Mouse (Mus musculus) Muller cell, postnatal 12 days (primary cell): ENCODE data around the gene Rad54l2.
A peak's percentile ranks its signal among the peaks of the same experiment; 100 is the strongest.

Experiments
- DNase-seq: peaks from one replicate; pipeline ENCODE4 v3.0.0-alpha.2; 2015; ENCODE audit errors: inconsistent ontology term

Gene Rad54l2

DNA sequence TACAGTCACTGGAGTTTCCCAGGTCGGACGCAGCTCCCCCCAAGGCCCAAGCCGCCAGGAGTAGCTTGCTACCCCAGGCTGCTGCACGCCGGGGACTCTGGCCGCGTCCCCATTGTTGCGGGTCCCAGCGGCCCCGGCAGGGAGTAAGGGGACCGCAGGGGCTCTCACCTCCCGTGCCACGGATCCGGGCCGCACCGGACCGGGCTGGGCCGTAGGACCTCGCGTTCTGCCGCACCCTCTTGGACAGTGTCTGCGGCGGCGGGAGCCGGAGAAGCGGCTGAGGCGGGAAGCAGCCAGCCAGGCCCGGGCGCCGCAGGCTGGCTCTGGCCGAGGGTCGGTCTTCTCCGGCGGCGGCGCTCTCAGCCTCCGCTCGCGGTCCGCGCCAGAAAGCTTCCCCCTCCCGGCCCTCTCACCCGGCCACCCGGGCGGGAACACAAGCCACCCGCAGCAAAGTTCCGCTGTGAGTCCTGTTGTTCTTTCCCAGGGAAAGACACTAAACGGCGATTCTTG is at the start of gene Rad54l2:
Gene Rad54l2, minus strand, starts transcription at position 383 of the 510 bp plus-strand sequence.
- peak; percentile 93 for DNase-seq

GRCm38 (mm10) chr9:106822381-106823104 is 33.5 kb upstream of the Rad54l2 start:
- DNase-seq, result peak; percentile 98

- DNase-seq, result peak; percentile 99
Observed at GRCm38 (mm10) chr9:106821618-106822380, 32.8 kb upstream of the Rad54l2 start, which contains the start of gene Dcaf1. Gene Dcaf1 (plus strand): TSS chr9:106821874.

DNA sequence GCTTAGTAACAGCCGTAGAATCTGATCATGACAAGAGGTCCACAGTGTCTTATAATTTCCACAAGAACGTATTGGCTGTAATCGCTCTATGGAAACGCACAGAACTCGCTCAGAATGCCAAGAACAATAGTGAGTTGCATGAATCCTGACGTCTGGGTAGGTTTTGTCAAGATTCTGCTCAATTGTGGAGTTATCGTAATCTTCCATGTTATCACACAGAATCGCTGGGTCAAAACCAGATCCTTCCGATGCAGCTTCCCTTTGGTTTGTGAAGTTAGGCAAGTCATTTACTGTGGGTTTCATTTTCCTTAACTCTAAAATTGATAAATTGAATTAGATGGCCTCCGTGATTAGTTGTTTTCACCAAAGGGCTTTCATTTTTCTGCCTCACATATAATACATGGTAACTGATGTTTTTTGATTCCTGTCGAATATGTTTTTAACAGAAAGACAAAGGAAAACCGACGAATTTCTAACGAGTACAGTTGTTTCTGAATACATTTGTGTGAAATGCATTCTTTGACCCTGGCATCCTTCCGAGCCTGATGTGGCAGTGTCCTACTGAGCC is 32.1 kb upstream of the Rad54l2 start:
- DNase-seq, result no peak

DNA sequence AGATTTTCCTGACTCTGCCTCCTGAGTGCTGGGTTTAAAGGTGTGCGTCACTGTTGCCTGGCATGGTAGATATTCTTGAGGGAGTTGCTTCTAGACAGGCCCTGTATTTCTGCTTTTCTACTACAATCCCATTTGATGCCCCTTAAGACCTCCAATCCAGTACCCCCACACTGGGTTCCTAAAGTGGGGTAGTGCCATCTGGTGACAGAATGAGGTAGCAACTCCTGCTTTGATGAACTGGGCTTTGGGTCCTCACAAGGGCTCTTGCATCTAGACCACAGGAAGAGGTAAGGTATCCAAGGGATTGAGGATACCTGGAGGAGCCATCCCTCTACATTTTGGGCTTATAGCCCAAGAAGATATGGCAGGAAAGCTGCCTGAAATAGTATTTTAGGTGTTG is 30.2 kb upstream of the Rad54l2 start:
- no peak for DNase-seq

DNA sequence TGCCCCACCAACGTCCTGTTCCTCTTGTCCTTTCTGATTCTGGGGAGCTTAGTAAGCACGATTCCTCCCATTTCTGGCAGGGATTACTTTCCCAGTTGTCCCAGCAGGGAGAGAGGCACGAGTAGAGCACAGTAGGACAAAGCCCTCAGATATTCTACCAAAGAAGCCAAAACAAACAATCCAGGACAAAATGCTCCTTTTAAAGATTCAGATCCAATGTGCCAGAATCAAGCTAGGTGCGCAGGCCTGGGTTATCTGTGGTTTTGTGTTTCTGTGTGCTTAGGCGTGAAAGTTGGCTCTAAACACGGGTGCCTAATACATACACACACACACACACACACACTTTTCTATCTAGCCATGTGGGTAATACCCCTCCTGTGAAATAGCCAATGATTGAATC is 29.2 kb upstream of the Rad54l2 start:
- no peak for DNase-seq

GRCm38 (mm10) chr9:106806503-106806902 is 17.5 kb upstream of the Rad54l2 start:
- no peak for DNase-seq

GRCm38 (mm10) chr9:106790831-106791230 is 1.8 kb upstream of the Rad54l2 start:
- no peak for DNase-seq

- DNase-seq, result no peak
Observed at GRCm38 (mm10) chr9:106789363-106789762, 369 bp upstream of the Rad54l2 start.

GRCm38 (mm10) chr9:106787979-106788811 is 799 bp downstream of the Rad54l2 start:
- DNase-seq, result peak; percentile 71

DNA sequence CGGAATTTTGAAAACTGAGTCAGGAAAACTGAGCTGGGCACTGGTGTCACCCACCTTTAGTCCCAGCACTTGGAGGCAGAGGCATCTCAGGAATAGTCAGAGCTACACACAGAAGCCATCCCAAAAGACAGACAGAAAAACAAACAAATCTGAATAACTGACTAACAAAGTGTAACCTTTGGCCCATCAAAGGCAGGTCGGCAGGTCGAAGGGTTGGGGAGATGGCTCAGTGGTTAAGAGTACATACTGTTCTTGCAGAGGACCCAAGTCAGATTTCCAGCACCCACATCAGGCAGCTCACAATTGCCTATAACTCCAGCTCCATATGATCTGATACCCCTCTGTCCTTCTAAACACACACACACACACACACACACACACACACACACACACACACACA is 3.8 kb downstream of the Rad54l2 start:
- DNase-seq, result no peak

GRCm38 (mm10) chr9:106783554-106783953 is 5.4 kb downstream of the Rad54l2 start:
- no peak for DNase-seq

DNA sequence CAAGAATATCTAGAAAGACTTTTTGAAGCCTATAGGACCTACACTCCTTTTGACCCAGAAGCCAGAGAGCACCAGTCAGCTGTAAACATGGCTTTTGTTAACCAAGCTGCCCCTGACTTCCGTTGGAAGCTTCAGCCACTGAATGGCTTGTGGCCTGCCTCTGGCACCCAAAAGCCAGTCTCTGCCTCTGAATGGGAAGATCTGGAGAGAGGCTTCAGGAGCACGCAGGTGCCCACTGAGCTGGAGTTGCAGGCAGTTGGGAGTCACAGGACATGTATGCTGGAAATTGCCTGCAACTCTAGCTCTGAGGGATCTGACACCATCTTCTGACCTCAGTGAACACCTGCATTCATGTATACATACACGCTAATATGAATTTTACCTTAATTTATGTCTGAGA is 8.9 kb downstream of the Rad54l2 start:
- no peak for DNase-seq

- no peak for DNase-seq
Observed at GRCm38 (mm10) chr9:106778319-106778718, 10.7 kb downstream of the Rad54l2 start.

DNA sequence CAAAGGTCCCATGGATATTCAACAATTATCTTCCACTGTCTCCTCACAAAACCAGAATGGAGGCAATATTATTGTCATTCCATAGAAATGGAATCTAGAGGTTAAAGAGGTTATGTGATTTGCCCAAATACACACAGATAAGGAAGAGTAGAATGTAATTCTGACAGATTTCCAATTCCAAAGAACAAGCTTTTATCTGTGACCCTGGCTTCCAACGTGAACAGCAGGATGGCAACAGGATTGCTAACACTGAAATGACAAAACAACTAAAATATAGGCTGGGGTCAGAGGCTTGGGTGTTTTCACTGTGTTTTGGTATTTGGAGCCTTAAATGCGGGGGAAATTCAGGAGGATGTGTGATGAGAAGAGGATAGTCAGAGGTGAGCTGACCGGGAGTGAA is 11.6 kb downstream of the Rad54l2 start:
- no peak for DNase-seq

DNA sequence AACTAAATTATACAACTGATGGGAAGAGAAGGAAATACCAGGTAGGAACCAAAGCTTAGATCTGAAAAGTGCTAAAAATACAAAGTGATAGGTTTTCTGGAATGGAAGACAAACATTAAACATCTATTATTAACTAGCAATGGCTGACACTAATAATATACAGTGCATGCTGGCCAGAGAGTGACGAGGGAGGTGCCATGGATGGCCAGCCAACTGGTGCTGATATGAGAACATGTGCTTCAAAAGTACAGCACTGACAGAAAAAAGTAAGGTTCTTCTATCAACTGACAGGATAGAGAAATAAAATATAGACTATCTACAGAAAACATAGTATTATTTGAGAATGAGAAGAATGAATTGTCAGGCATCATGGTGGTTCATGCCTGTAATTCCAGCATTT is 12.9 kb downstream of the Rad54l2 start:
- no peak for DNase-seq

DNA sequence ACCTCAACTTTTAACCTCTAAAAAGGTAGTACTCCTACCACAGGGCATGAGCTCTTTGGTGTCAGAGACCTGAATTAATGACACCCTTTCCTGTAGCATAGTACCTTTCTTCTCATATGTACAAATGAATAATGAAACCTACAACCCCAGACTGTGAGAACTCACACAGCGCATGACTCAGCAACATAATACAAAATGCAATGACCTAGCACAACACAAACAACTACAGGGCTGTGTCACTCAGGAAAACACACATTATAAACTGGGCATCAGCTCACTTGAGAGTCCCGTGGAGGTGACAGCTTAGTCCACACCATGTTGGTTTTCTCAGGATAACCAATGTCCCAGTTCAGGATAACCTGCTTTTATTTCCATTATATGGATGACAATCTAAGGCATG is 17.2 kb downstream of the Rad54l2 start:
- DNase-seq, result no peak

DNA sequence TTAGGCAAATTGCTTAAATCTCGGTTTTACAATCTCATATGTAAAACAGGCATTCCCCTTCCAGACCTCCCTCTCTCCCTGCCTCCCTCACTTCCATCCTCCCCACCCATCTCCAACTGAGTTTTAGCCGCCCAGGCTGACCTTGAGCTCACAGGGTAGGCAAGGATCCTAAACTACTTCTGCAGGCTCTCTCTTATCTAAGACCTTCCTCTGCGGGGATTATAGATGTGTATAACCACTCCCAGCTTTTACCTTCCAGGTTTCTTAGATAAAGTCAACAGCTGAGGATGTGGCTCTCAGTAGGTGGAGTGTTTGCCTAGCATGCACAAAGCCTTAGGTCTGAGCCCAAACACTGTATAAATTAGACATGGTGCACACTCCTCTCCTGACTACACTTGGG is 18.8 kb downstream of the Rad54l2 start:
- no peak for DNase-seq

DNA sequence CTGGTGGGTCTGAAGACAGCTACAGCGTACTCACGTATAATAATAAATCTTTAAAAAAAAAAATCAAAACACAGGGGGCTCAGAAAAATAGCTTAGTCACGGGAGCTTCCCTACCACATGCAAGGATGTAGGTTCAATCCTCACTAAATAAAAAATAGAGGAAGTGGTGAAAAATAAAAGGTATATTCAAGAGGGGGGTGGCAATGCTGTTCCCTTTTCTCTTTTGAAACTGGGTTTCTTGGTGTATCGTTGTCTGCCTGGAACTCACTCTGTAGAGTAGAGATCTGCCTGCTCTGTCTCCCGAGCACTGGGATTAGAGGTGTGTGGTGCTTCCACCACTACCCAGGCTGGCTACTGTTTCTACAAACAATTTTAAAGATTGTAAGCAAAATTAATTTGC is 19.2 kb downstream of the Rad54l2 start:
- no peak for DNase-seq

DNA sequence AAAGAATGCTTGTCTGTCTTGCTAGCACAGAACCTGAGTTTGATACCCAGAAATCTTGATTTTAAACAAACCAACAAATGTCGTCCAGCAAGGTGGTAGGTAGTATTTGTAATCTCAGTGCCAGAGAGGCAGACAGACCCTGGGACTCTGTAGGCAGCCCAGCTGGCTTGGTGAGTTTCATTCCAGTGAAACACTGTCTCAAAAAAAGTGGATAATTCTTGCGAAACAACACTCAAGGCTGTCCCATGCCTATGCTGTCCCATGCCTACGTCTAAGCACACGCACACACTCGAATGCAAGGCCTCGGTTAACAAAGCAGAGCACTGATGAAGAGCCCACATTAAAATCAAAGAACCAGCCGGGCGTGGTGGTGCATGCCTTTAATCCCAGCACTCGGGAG is 32.6 kb downstream of the Rad54l2 start:
- no peak for DNase-seq

- DNase-seq, result no peak
Observed at GRCm38 (mm10) chr9:106755776-106756175, 33.2 kb downstream of the Rad54l2 start.

- no peak for DNase-seq
Observed at GRCm38 (mm10) chr9:106754311-106754710, 34.7 kb downstream of the Rad54l2 start.
